Mouse (Mus musculus): ENCODE results near the gene Olfr996.

GRCm38 (mm10) chr2:85560226-85560625, 18.8 kb upstream of the Olfr996 start:
- TF ChIP-seq CTCF (IDR thresholded peaks at IDR 0.05; ENCODE audit: insufficient read depth, low read length) = no peak
- no peak for TF ChIP-seq POLR2A (IDR thresholded peaks at IDR 0.05; ENCODE audit: borderline replicate concordance, extremely low read depth, low read depth, low read length)
